Mouse (Mus musculus): ENCODE results near the gene Cxcl16.

The Cxcl16 gene

GRCm38 (mm10) chr11:70453261-70454044, 6.3 kb downstream of the Cxcl16 start:
- in situ Hi-C loops (cut with MboI, MseI): no loop called here

GRCm38 (mm10) chr11:70451797-70452498, 7.8 kb downstream of the Cxcl16 start, which contains the start of gene Med11:
Gene Med11 (plus strand): TSS chr11:70451919.
- in situ Hi-C loops (cut with MboI, MseI): no loop called here

GRCm38 (mm10) chr11:70450926-70451325, 8.9 kb downstream of the Cxcl16 start:
- in situ Hi-C loops (cut with MboI, MseI): no loop called here

GRCm38 (mm10) chr11:70447373-70447772, 12.4 kb downstream of the Cxcl16 start:
- in situ Hi-C loops (cut with MboI, MseI): no loop called here

- in situ Hi-C loops (cut with MboI, MseI): no loop called here
Observed at GRCm38 (mm10) chr11:70446756-70447155, 13.0 kb downstream of the Cxcl16 start.

- in situ Hi-C loops (cut with MboI, MseI): no loop called here
Observed at GRCm38 (mm10) chr11:70444667-70445066, 15.1 kb downstream of the Cxcl16 start.

GRCm38 (mm10) chr11:70443964-70444363, 15.8 kb downstream of the Cxcl16 start:
- in situ Hi-C loops (cut with MboI, MseI): no loop called here

GRCm38 (mm10) chr11:70441882-70442281, 17.9 kb downstream of the Cxcl16 start:
- in situ Hi-C loops (cut with MboI, MseI): no loop called here

GRCm38 (mm10) chr11:70440637-70441036, 19.1 kb downstream of the Cxcl16 start:
- in situ Hi-C loops (cut with MboI, MseI): no loop called here

- in situ Hi-C loops (cut with MboI, MseI): no loop called here
Observed at GRCm38 (mm10) chr11:70438728-70439374, 20.9 kb downstream of the Cxcl16 start.

GRCm38 (mm10) chr11:70437426-70437825, 22.4 kb downstream of the Cxcl16 start:
- in situ Hi-C loops (cut with MboI, MseI): no loop called here

GRCm38 (mm10) chr11:70435476-70435875, 24.3 kb downstream of the Cxcl16 start:
- in situ Hi-C loops (cut with MboI, MseI): no loop called here

- in situ Hi-C loops (cut with MboI, MseI): loop anchor here (5.0 kb wide), 1 partner anchor 68 kb away; no protein-coding TSS in a partner anchor
Observed at GRCm38 (mm10) chr11:70433951-70434350, 25.8 kb downstream of the Cxcl16 start.

- in situ Hi-C loops (cut with MboI, MseI): loop anchor here (5.0 kb wide), 1 partner anchor 69 kb away; no protein-coding TSS in a partner anchor
Observed at GRCm38 (mm10) chr11:70433569-70433943, 26.2 kb downstream of the Cxcl16 start.

GRCm38 (mm10) chr11:70432895-70433568, 26.8 kb downstream of the Cxcl16 start:
- in situ Hi-C loops (cut with MboI, MseI): loop anchor here (5.0 kb wide), 1 partner anchor 69 kb away; no protein-coding TSS in a partner anchor

- in situ Hi-C loops (cut with MboI, MseI): loop anchor here (5.0 kb wide), 1 partner anchor 70 kb away; no protein-coding TSS in a partner anchor
Observed at GRCm38 (mm10) chr11:70432048-70432894, 27.5 kb downstream of the Cxcl16 start, which contains the start of gene Arrb2. Gene Arrb2 (plus strand): TSS chr11:70432635.

- in situ Hi-C loops (cut with MboI, MseI): loop anchor here (5.0 kb wide), 1 partner anchor 71 kb away; no protein-coding TSS in a partner anchor
Observed at GRCm38 (mm10) chr11:70431574-70431973, 28.2 kb downstream of the Cxcl16 start.

- in situ Hi-C loops (cut with MboI, MseI): loop anchor here (5.0 kb wide), 1 partner anchor 336 kb away; the partner anchor contains the start of gene Zfp3
Observed at GRCm38 (mm10) chr11:70426598-70426997, 33.2 kb downstream of the Cxcl16 start.

- in situ Hi-C loops (cut with MboI, MseI): no loop called here
Observed at GRCm38 (mm10) chr11:70419486-70419885, 40.3 kb downstream of the Cxcl16 start.

GRCm38 (mm10) chr11:70418199-70418598, 41.6 kb downstream of the Cxcl16 start:
- in situ Hi-C loops (cut with MboI, MseI): no loop called here

All from T-helper 2 cell (primary cell).